13 mouse cellular contexts compared by ENCODE assay signal in genomic region chr9:66666153-66666552, GRCm38 (mm10). TPM values are rescaled to one million over a fixed set of nuclear protein-coding genes. Genes with fewer than 3 reads are reported as not detected.
DNase-seq lines count a peak whose midpoint lies in the region; ATAC-seq lines count a peak whose summit lies in the region.
"Had no signal": no experiment of that assay in that cellular context is flagged by ENCODE, and none has a peak within 500 bp of the region (broad histone marks: within the 10 kb centered on the region; RNA-seq: fewer than 3 reads in every experiment).

No protein-coding gene starts in this region.

- H3K4me1 ChIP-seq in kidney, embryonic 15.5 days: peaks cover 10% of the 10 kb centered on the region; the same call in 1 of the 2 replicates
- 0 out of 2 replicates have a peak, but pooled peaks cover 8% of the 10 kb centered on the region for H3K4me1 ChIP-seq in kidney, embryonic 16.5 days (ENCODE audit: insufficient read depth, low read length)
- peaks cover 38% of the 10 kb centered on the region for H3K4me1 ChIP-seq in limb, embryonic 10.5 days
- H3K4me1 ChIP-seq: intestine, embryonic 15.5 days; midbrain, embryonic 15.5 days had no signal

- no peaks in the 10 kb centered on the region for H3K9me3 ChIP-seq in kidney, embryonic 15.5 days (replicated peaks)
- peaks cover 4% of the 10 kb centered on the region for H3K9me3 ChIP-seq in kidney, embryonic 16.5 days (ENCODE audit: low read length)
- no peaks in the 10 kb centered on the region for H3K9me3 ChIP-seq in limb, embryonic 10.5 days (replicated peaks)
- H3K9me3 ChIP-seq: embryonic facial prominence, embryonic 12.5 days; intestine, embryonic 15.5 days; midbrain, embryonic 15.5 days had no signal

- DNase-seq in adrenal gland, postnatal 25 days: peak; percentile 27
- DNase-seq in gastrocnemius, postnatal 25 days: peak; percentile 72
- no peak for DNase-seq in limb, embryonic 10.5 days (ENCODE audit: low spot score)
- DNase-seq in right cerebral cortex, adult 2 months (ENCODE audit: low spot score in 2 of 2): no peak
- no peak for DNase-seq in urinary bladder, postnatal 25 days (ENCODE audit: low spot score)
- no peak for DNase-seq in frontal cortex, postnatal 10 days (ENCODE audit: low spot score in 2 of 2)

- H3K36me3 ChIP-seq in kidney, embryonic 15.5 days: no peaks in the 10 kb centered on the region
- H3K36me3 ChIP-seq in kidney, embryonic 16.5 days (ENCODE audit: insufficient read depth, low read length): no peaks in the 10 kb centered on the region
- no peaks in the 10 kb centered on the region for H3K36me3 ChIP-seq in limb, embryonic 10.5 days
- H3K36me3 ChIP-seq: embryonic facial prominence, embryonic 12.5 days; intestine, embryonic 15.5 days; midbrain, embryonic 15.5 days had no signal

- no peak for ATAC-seq in kidney, embryonic 15.5 days (replicated peaks; ENCODE audit: low FRiP score)
- no peak for ATAC-seq in kidney, embryonic 16.5 days (ENCODE audit: low FRiP score, low TSS enrichment)
- ATAC-seq: midbrain, embryonic 15.5 days had no signal

- H3K4me2 ChIP-seq in kidney, embryonic 15.5 days: no peak overlapping the region
- no peak overlapping the region for H3K4me2 ChIP-seq in kidney, embryonic 16.5 days (replicated peaks; ENCODE audit: low read depth, low read length)
- H3K4me2 ChIP-seq: embryonic facial prominence, embryonic 12.5 days; intestine, embryonic 15.5 days; midbrain, embryonic 15.5 days had no signal

- H3K27me3 ChIP-seq in kidney, embryonic 15.5 days: no peaks in the 10 kb centered on the region
- no peaks in the 10 kb centered on the region for H3K27me3 ChIP-seq in kidney, embryonic 16.5 days (ENCODE audit: insufficient read depth, low read length)
- H3K27me3 ChIP-seq in limb, embryonic 10.5 days (ENCODE audit: low read depth, poor library complexity, severe bottlenecking): no peaks in the 10 kb centered on the region
- H3K27me3 ChIP-seq: CH12.LX; embryonic facial prominence, embryonic 12.5 days; intestine, embryonic 15.5 days; midbrain, embryonic 15.5 days had no signal

- 0 out of 2 replicates have a peak overlapping the region, but pooled peaks have one; percentile 20 for H3K27ac ChIP-seq in kidney, embryonic 15.5 days
- H3K27ac ChIP-seq in kidney, embryonic 16.5 days (ENCODE audit: low read length): no peak overlapping the region
- peak overlapping the region; percentile 9; the same call in 1 of the 2 replicates for H3K27ac ChIP-seq in limb, embryonic 10.5 days
- H3K27ac ChIP-seq: embryonic facial prominence, embryonic 12.5 days; intestine, embryonic 15.5 days; liver, embryonic 14.5 days; midbrain, embryonic 15.5 days had no signal

- H3K4me3 ChIP-seq in kidney, embryonic 15.5 days (replicated peaks): no peak overlapping the region
- H3K4me3 ChIP-seq in kidney, embryonic 16.5 days (ENCODE audit: low read length): no peak overlapping the region
- no peak overlapping the region for H3K4me3 ChIP-seq in limb, embryonic 10.5 days
- H3K4me3 ChIP-seq: embryonic facial prominence, embryonic 12.5 days; intestine, embryonic 15.5 days; midbrain, embryonic 15.5 days had no signal

- WGBS in kidney, embryonic 15.5 days: 86% methylated on average over 3 of the region's 3 CpGs
- WGBS in kidney, embryonic 16.5 days: 76% methylated on average over 3 of the region's 3 CpGs
- 88% methylated on average over 3 of the region's 3 CpGs for WGBS in limb, embryonic 10.5 days

- H3K9ac ChIP-seq in kidney, embryonic 15.5 days: no peak overlapping the region
- no peak overlapping the region for H3K9ac ChIP-seq in kidney, embryonic 16.5 days (replicated peaks; ENCODE audit: low read length)
- H3K9ac ChIP-seq: embryonic facial prominence, embryonic 12.5 days; intestine, embryonic 15.5 days; liver, embryonic 14.5 days; midbrain, embryonic 15.5 days had no signal

RNA-seq across cellular contexts. Expression of gene Car12, which starts 47.3 kb away (rescaled TPM):
- 14.5 and 15.6 TPM in 2 replicates for polyA plus RNA-seq in kidney, embryonic 15.5 days (2015; fragmentation: Nextera tagmentation; extraction: Ambion mirVana)
- polyA plus RNA-seq in kidney, embryonic 16.5 days (2015; fragmentation: Nextera tagmentation; extraction: Ambion mirVana): 27.7 and 30.7 TPM in 2 replicates
- total RNA-seq in adrenal gland, postnatal 25 days (2021): 0.70 and 1.0 TPM in 2 replicates
- under 1 TPM; 0.08 to 0.19 TPM for total RNA-seq in gastrocnemius, postnatal 25 days (2021)
- 4.3 and 5.2 TPM in 2 replicates for polyA plus RNA-seq in limb, embryonic 10.5 days (2016; fragmentation: Nextera tagmentation; extraction: Ambion mirVana)

Comparison
In these comparisons a context has a peak if more than half of its experiments do, and no peak if none do; other contexts are left out.
1. DNase-seq: peak in adrenal gland, postnatal 25 days (single experiment) and gastrocnemius, postnatal 25 days (single experiment); none in limb, embryonic 10.5 days (single experiment), right cerebral cortex, adult 2 months (0 of 2), urinary bladder, postnatal 25 days (single experiment) and frontal cortex, postnatal 10 days (0 of 2).